Mouse (Mus musculus): ENCODE data around the gene Sdr42e1. TPM values are rescaled to one million over a fixed set of nuclear protein-coding genes. Genes with fewer than 3 reads are reported as not detected.

Gene Sdr42e1
- polyA plus RNA-seq, 1 experiment from 2014 or later = 4.2 TPM

DNA sequence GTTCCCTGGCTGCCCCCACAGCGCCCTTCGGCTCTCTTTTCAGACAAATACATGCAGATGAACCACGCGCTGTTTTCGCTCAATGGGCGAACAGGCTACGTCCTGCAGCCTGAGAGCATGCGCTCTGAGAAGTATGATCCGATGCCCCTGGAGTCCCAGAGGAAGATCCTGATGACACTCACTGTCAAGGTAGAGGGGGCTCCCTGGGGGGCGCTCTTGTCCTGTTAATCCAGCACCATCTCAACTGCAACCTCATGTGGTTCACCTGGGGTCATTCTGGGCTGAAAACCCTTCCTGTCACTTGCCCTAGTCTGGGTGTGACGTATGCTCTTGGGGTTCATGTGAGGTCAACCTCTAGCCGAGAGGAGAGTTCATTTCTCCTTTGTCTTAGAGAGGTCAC, 60.6 kb downstream of the Sdr42e1 start:
- no peaks in the 10 kb centered on the region for H3K4me1 ChIP-seq (replicated peaks; ENCODE audit: control insufficient read depth, insufficient read depth, low read length)
- no peak for DNase-seq (ENCODE audit: low spot score)
- H3K4me3 ChIP-seq (ENCODE audit: low read depth, low read length) = no peak overlapping the region
- H3K9me3 ChIP-seq (ENCODE audit: control insufficient read depth, low read length) = no peaks in the 10 kb centered on the region
- no peaks in the 10 kb centered on the region for H3K36me3 ChIP-seq (ENCODE audit: control insufficient read depth, insufficient read depth, low read length)
- 81% methylated on average over 12 of the region's 12 CpGs for WGBS
- no peak overlapping the region for H3K4me2 ChIP-seq (ENCODE audit: low read length)
- no peak overlapping the region for H3K9ac ChIP-seq (ENCODE audit: low read length)
- no peaks in the 10 kb centered on the region for H3K27me3 ChIP-seq (replicated peaks; ENCODE audit: control insufficient read depth, insufficient read depth, low read length)
- ATAC-seq (replicated peaks; ENCODE audit: low FRiP score, low TSS enrichment, low read depth) = no peak
- H3K27ac ChIP-seq (ENCODE audit: low read depth) = no peak overlapping the region

Other genes starting within 250 kb of the Sdr42e1 start
- 3.2 and 3.4 TPM in 2 replicates for gene Plcg2, start 175.4 kb downstream of the Sdr42e1 start, polyA plus RNA-seq (2014; fragmentation: Nextera tagmentation; extraction: Ambion mirVana)
- 14.1 and 16.2 TPM in 2 replicates for gene Hsd17b2, start 28.2 kb upstream of the Sdr42e1 start, polyA plus RNA-seq (2014; fragmentation: Nextera tagmentation; extraction: Ambion mirVana)
- 52.6 and 53.9 TPM in 2 replicates for gene Mphosph6, start 128.3 kb upstream of the Sdr42e1 start, polyA plus RNA-seq (2014; fragmentation: Nextera tagmentation; extraction: Ambion mirVana)